Mouse (Mus musculus) hindlimb bud, embryonic 11.5 days (tissue): Measurements from ENCODE around the gene Rftn2.

Experiments
- DNase-seq: peaks from one replicate; pipeline ENCODE4 v3.0.0-alpha.2; 2012; ENCODE audit warnings: low read depth, low spot score; ENCODE audit errors: extremely low spot score

The Rftn2 gene

DNA sequence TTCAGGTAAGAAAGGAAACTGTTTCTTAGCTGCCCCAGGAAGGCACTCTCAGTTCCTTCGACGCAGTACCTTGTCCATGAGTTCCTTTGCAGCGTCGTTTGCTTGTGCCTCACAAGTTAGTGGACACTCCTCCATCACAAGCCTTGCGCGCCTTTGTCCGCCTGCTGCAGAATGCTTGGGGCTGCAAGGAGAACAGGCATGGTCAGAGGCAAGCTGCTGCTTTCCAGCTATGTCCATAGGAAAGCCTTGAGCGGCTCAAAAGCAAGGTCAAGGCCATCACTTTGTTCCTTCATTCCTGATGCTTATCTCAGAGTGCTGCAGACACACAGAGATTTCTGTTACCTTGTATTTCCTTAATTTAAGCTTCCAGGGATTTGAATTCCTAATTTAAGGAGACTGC, 15.5 kb downstream of the Rftn2 start:
- DNase-seq: no peak

DNA sequence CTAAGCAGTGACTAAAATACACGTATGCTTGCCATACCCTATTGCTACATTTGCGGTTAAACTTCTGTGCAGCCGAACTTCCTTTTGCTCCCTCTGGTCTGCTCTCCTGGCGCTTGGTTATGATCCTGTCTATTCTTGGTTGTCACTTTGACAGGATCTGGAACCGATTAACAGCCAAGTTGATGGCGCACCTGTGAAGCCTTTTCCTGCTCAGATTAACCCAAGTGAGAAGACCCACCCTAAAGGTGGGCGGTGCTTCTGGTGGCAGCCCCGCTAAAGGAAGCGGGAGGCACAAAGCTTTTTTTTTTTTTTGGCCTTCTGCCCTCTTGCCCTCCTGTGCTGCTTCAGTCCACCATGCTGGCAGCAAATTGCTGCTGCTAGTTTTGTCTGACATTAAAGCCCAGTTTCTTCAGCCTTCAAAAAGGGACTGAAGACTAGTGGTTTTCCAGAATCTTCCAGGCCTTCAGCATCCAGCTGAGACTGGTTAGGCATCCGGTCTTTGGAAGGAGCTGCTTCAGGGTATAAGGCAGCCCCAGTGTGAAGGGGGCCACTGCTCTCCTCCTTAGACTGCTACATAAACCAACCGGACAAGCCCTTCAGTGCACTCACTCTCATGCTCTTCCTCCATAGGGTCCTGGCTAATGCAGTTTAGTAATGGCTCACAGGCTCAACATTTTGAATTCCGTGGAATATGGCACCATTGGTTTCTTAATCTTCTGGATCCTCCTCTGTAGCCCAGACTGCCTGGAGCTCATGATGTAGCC, 16.2 kb downstream of the Rftn2 start:
- no peak for DNase-seq

DNA sequence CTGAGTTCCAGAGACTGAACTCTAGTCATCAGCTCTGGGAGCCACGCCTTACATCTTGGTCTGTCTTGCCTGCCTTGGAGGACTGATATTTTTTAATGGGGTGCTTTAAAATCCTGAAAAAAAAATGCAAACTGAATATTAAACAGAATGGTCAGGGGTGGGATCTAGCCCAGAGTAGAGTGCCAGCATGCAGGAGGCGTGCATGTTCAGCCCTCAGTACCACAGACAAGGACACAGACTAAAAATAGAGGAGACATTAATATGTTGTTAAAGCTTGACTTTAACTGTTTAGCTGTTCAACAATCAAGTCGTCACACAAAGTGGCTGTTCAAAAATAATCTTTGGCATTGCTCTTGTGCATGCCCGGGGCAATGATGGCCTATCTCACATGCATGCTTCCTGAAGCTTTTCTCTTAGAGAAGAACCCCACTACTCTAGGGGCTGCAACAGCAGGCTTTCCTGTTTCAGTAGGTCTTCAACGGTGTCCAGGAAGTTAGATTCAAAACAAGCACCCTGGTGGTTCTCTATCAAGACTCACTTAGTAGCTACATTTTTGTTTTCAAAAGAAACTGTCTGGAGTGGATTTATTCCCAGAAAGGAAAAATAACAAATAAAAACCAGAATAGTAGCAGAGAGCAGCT, 18.0 kb downstream of the Rftn2 start:
- no peak for DNase-seq

DNA sequence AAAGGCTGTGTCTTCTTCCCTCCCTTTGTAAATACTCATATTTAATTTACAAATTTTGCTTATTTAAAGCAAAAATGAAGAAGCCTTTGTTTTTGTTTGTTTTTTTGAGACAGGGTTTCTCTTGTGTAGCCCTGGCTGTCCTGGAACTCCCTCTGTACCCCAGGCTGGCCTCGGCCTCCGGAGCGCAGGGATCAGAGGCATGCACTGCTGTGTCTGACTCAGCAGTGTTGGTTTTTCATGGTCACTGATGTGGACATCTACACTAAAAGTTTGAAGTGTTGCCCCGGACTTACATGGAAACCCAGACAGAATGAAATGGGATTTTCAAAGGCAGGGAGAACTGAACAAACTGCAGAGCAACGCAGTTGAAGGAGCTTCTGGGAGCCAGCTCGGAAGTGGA, 19.0 kb downstream of the Rftn2 start:
- no peak for DNase-seq

DNA sequence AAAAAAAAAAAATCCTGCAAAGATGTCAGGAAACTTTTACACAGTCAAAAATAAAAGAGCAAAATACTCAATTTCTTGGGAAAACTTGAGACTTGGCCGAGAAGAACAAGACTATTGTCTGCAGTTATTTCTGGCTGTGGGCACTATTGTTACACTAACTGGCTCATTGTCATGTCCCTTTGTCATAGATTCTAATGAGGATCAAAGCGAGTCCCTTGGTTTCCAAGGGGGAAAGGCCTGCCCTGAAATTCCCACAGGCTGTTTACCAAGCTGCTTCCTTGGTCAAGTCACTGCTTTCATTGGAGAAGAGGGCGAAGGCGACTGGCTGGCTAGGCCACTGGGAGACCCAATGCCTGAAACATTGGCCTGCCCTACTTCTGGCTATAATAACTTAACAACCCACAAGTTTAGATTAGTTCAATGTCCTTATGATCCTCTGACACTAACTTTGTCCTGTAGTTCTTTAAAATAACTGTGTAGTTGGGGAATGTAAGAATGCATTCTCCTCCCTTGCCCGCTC, 20.7 kb downstream of the Rftn2 start:
- no peak for DNase-seq

DNA sequence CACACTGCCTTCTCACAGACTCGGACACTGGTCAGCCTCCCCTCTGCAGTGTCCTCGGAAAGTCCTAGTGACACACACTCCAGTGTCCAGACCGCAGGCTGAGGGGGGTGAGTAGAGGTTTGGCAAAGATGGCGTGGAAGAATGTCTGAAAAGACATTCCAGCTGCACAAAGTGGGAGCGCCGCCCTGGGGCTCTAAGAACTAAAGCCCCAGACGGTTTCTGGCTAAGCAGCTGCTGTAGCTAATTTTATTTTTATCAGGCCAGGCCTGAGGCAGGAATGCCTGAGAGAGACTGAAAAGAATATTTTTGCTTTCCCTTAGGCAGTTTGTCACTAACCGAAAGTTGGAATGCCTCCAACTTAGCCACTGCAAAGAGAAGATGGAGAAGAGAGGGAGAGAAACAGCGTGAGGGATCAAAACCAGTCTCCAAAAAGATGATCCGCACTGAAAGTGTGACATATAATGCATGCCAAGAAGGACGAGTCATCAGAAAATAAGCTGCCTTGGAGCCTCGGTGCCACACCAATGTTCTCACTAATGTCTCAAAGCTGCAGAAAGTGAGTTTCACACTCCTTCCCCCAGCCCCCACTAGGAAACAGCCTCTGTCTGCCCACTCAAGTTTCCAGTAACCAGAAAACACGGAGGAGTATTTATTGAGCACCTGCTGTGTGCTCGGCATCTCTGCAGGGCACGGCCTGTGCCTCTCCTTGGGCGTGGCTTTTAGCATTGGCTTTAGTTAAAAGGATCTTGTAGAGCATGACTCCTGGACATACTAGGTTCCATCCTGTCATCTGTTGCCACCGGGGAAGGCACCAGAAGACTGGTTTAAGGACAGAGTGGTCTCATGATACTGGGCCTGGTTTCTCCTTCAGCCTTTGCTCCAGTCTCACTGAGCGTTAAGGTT, 24.5 kb downstream of the Rftn2 start:
- DNase-seq: no peak

DNA sequence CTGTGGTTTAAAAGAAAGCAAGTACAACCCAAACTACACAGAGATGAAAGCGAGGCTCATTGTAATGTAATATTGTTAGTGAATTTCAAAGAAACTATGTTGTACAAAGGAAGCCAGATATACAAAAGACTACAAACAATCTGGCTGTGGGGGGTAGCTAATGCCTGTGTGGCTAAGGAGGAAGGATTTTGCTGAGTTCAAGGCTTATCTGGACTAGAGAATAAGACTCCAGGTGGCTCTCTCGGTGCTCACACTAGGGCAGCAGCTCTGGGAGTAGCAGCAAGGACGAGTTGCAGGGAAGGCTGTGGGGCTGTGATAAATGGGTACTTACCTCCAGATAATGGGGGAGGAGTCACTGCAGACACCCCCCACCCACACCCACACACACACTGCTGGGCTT, 27.9 kb downstream of the Rftn2 start:
- no peak for DNase-seq

DNA sequence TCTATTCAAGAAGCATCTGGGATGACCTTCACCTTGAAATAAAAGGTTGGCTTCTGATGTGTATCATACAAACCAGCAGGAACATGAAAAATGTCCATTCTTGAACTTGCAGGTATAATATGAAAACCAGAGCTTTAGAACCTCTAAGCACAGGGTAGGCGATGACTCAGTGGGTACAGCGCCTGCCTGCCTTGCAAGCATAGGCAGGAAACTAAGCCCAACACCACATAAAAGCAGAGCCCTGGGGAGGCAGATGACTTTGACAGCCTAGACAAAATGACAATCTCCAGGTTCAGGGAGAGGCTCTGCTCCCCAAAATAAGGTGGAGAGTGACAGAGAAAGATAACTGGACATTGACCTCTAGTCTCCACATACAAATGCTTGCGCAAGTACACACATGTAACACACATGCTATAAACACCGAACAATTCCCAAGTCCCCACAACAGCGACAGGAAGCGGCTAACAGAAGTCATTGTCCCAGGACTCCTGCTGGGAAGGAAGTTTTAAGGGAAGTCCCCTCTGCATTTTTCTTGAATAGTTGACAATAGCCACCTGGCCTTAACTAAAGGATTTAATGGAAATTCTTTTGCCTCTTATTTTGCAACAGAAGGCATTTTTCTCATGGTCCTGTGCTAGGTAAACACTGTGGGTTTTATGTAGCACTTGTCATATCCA, 30.1 kb downstream of the Rftn2 start:
- no peak for DNase-seq

DNA sequence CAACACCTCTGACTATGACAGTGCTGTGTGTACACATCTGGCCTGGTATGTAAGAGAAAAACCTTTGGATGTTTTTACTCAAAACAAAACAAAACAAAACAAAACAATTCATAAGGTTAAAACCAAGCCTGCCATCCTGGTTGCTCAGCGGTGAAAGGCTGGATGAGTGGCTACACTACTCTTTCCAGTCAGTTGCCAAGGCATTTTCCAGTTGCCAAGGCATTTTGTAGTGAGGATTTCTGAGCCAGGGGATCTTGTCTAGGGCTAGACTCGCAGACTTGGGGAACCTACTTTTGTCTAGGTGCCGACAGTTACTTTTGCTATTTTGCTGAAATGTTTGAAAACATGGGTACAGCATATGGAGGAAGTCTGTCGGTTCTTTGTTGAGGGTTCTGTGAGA, 31.6 kb downstream of the Rftn2 start:
- no peak for DNase-seq

DNA sequence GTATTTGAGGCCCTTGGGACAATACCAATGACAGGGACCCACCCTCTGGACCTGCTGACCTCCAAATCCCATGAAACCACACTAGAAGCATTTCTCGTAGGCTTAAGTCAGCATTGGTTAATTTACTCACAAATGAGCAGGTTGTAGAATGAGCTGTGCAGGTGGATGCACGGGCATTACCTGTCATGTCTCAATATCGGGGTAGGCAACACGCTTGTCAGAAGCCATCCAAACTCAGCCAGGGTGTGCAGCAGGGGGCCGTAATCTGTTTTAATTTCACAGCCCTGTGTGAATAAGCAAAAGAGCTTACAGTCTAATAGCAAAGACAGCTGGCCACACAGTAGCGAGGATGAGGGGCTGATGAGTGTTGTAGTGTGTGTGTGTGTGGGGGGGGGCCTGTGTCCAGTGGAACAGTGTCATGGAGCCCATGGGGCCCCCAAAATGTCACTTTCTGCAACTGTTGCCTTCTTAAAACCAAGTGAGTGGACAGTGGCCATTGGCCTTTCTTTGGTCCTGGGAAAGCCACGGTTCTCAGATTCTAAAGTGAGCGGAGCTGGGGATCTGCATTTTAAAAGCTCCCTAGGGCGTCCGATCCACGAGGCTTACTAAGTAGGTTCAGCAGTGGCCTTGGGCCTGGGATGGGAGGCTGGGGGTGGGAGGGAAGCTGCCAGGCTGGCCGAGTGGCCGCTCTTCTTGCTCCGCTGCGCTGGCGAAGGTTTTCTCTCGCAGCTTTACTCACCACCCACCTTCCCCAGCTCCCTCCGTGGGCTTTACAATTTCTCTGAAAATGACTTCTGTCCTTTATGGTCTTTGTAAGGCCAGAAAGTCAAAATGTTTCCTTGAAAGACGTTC, 32.3 kb downstream of the Rftn2 start:
- no peak for DNase-seq

DNA sequence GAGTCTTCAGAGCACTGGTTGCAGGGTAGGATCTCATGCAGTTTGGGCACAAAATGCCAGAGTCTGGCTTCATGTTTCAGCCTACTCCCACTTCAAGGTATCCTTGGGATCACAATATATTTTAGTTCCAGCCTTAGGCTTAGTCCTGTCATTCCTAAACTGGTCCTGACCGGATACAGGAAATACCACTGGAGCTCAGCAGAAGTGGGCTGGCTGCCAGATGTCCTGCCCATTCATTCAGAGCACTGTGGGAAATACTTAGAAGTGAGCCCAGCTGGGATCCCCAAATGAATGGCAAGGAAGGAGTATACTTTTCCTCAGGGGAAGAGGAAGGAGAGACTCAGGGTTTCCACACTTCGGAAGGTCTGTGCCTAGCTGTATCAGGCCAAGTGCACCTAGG, 33.3 kb downstream of the Rftn2 start:
- DNase-seq: no peak

DNA sequence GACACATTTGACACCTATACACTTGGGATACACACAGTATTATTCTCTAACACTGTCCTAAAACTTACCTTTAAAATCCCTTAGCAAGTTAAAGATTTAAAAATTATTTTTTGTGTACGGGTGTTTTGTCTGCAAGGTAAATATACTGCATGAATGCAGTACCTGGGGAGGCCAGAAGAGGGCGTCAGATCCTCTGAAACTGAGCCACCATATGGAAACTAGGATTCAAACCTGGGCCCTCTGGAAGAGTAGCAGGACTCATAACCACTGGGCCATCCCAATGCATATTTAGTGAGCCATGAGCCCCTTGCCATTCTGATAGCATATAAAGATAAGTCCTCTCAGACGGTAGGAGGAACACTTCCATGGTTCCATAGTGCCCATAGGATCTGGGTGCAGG, 33.8 kb downstream of the Rftn2 start:
- no peak for DNase-seq

DNA sequence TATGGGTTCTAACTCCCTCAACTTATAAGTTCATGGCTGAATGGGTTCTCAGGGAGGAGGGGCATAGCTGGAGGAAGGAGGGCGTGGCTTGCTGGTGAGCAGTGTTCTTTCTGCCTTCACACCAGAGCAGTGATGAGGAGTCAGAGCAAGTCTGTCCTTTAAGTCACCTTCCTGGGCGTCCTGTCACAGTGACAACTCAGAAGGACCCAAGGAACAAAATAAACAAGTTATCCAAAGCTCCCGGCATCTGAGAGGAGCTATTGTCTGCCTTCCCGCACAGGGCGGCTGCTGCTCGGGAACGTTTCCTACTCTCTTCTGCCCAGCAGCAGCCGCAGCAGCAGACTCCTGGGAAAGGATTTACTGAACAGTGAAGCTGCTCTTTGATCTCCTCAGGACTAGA, 34.6 kb downstream of the Rftn2 start:
- DNase-seq: no peak

DNA sequence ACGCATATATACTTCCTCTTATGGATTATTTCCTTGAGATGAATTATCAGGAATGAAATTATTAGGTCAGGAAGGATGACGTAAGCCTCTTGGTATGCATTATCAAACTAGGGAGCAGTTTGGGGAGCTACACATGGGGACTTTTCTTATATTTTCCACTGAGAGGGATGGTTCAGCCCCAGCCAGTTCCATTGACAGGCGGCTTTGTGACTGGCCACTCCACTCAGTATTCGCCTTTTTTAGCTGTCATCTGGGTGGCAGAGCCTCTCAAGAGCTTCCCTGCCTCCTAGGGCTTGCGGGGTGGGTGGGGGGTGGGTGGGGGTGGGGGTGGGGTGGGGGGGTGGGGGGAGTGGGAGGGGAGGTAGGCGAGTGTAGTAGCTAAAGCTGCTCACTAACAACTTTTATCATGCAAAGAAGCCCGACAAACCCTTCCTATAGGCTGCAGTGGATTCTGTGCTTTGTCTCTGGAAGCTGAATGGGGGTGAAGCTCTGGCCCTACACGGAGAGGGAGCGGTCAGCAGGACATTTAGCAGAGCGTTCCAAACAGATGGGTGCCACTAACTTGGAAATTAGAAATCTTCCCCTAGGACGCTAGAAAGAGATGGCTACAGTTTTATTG, 39.9 kb downstream of the Rftn2 start:
- no peak for DNase-seq

DNA sequence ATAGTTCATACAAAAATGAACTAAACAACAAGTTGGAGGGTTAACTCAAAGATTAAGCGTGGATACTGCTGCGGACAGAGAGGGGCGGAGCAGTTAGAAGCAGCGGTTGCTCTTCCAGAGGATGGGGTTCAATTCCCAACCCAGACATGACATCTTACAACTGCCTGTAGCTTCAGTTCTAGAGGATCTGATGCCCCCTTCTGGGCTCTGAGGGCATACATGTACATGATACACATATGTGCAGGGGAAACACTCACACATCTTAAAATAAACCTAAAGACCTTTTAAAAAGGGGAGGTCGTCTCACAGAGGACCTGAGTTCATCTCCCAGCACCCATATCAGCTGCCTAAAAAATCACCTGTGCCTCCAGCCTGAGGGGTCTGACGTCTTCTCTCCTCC, 40.9 kb downstream of the Rftn2 start:
- no peak for DNase-seq

DNA sequence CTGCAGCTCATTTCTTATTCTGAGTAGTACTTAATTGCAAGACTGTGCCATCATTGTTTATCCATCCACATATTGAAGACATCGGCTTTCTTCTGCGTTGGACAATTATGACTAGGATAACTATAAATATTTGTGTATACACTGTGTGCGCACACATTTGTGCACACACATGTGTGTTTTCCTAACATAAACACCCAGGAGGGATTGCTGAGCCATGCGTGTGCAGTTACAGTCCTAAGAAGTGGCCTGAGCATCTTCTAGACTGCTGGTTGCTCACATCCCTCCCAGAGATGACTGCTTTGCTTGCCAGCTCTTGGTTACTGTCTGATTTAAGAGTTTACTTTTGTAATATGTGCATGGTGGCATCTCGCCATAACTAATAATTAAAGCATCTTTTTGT, 44.2 kb downstream of the Rftn2 start:
- no peak for DNase-seq

DNA sequence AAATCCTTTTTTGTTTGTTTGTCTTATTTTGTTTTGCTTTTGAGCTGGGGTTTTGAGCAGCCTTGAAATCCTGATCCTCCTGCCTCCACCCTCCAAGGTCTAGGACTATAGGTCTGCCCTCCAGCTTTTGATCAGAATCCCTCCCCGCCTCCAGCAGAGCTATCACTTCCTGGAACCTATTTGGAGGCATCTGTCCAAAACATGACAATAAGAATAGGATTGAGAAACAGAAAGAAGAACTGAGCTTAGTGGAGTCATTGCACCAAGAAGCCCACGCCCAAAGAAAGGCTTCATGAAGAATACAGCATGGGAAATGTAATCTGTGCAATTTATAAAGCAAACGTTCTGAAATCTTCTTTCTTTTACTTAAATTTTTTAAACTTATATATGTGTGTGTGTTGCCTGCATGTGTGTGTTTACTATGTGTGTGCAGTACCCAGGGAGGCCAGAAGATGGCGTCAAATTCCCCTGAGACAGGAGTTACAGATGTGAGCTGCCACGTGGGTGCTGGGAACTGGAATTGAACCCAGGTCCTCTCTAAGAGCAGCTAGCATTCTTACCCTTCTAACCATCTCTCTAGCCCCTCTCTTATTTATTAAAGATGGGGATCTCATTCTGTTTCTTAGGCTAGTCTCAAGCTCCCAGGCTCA, 46.5 kb downstream of the Rftn2 start:
- DNase-seq: no peak

DNA sequence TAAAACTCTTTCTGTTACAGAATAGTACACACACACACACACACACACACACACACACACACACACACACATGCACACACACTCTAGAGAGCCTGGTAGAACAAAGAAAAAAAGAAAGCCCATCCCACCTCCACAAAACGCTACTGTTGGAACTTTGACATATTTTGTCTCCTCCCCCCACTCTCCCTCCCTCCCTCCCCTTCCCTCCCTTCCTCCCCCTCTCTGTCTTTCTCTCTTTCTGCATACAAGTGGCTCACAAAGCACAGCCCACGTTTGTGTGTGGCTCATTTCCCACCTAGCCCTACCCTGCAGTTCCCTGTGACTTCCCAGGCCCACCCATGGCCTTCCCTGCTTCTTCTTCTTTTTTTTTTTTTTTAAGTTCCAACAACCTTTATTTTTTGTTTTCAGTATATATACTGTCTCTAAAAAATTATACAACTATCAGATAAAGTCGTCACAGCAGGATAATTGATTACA, 52.0 kb downstream of the Rftn2 start:
- DNase-seq: no peak
